Mouse (Mus musculus): ENCODE results near the gene Hhat. TPM values are rescaled to one million over a fixed set of nuclear protein-coding genes. Genes with fewer than 3 reads are reported as not detected.

Gene Hhat
- total and polyA plus RNA-seq, 3 experiments: 0.22 TPM; not detected in 2

GRCm38 (mm10) chr1:192559341-192559740 is 211.7 kb downstream of the Hhat start:
- TF ChIP-seq POLR2AphosphoS5 (IDR thresholded peaks at IDR 0.05; ENCODE audit: insufficient replicate concordance, low read depth, low read length) (no peak), CTCF (IDR thresholded peaks at IDR 0.05; ENCODE audit: low read depth, low read length) (no peak), GATA1 (IDR thresholded peaks at IDR 0.05; ENCODE audit: borderline replicate concordance, low read length) (no peak), TAL1 (conservative IDR thresholded peaks at IDR 0.05; ENCODE audit: low read depth, low read length) (no peak), GATA2 (IDR thresholded peaks at IDR 0.05; ENCODE audit: borderline replicate concordance, low read depth, low read length) (no peak)
- Histone ChIP-seq H3K4me1 (ENCODE audit: insufficient read depth, low read depth, low read length) (no peaks in the 10 kb centered on the region), H3K4me3 (ENCODE audit: low read depth, low read length) (no peak overlapping the region), H3K9me3 (replicated peaks) (peaks cover 36% of the 10 kb centered on the region), H3K36me3 (replicated peaks) (no peaks in the 10 kb centered on the region), H3K27me3 (ENCODE audit: insufficient read depth, low read length) (no peaks in the 10 kb centered on the region)
- ATAC-seq (ENCODE audit: extremely low read depth, insufficient number of reproducible peaks, low FRiP score, poor library complexity, severe bottlenecking) (no peak), DNase-seq (ENCODE audit: low spot score) (no peak)

DNA sequence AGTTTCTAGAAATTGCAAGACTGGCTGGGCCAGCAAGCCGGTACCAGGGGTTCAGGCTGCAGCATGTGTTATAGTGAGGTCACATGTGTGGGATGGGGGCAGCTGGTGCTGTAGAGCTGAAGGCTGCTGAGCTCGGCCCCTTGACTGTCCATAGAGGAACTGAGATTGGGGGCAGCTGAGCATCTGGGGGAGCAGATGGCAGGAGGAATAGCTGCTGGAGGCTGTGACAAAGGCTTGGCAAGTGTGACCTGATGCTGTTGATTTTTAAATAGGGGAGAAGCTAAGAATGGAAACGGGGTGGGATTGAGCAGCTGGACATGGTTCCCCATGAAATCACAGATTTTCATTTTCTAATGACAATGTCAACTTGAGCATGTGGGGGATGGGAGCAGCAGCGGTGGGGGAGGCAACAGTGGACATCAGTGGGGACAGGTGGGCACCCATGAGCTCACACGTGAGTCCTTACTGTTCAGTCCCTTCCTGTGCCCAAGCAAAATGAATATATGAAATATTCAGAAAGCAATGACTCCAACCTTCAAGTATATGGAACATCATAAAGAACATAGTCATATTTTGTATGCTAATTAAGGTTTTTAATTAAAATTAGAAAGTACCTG is 212.9 kb downstream of the Hhat start:
- Histone ChIP-seq H3K36me3 (replicated peaks) (no peaks in the 10 kb centered on the region), H3K4me1 (ENCODE audit: insufficient read depth, low read depth, low read length) (no peaks in the 10 kb centered on the region), H3K9me3 (replicated peaks) (peaks cover 45% of the 10 kb centered on the region), H3K4me3 (ENCODE audit: low read depth, low read length) (no peak overlapping the region), H3K27me3 (ENCODE audit: insufficient read depth, low read length) (no peaks in the 10 kb centered on the region)
- no peak for ATAC-seq (ENCODE audit: extremely low read depth, insufficient number of reproducible peaks, low FRiP score, poor library complexity, severe bottlenecking)
- TF ChIP-seq TAL1 (conservative IDR thresholded peaks at IDR 0.05; ENCODE audit: low read depth, low read length) (no peak), GATA1 (IDR thresholded peaks at IDR 0.05; ENCODE audit: borderline replicate concordance, low read length) (no peak), GATA2 (IDR thresholded peaks at IDR 0.05; ENCODE audit: borderline replicate concordance, low read depth, low read length) (no peak), CTCF (IDR thresholded peaks at IDR 0.05; ENCODE audit: low read depth, low read length) (no peak), POLR2AphosphoS5 (IDR thresholded peaks at IDR 0.05; ENCODE audit: insufficient replicate concordance, low read depth, low read length) (no peak)
- DNase-seq (ENCODE audit: low spot score): no peak

DNA sequence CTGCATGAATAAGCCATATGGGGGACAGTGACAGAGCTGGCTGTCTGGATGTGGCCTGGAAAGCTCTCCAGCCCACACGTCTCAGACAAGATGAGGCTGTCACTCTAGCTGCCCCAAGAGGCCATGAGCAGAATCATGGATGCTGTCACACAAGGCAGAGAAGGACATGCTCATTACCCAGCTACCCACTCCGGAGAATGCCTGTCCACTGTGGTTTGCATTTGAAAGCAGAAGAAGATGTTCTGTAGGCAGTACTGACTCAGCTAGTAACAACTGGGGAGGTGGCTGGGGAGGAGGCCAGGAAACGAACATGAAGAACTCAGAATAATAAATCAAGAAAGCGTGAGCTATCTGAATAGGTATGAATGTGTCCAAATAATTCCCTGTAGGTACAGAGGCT is 215.5 kb downstream of the Hhat start:
- Histone ChIP-seq H3K27me3 (ENCODE audit: insufficient read depth, low read length) (no peaks in the 10 kb centered on the region), H3K36me3 (replicated peaks) (no peaks in the 10 kb centered on the region), H3K9me3 (replicated peaks) (peaks cover 60% of the 10 kb centered on the region), H3K4me1 (ENCODE audit: insufficient read depth, low read depth, low read length) (no peaks in the 10 kb centered on the region), H3K4me3 (ENCODE audit: low read depth, low read length) (no peak overlapping the region)
- no peak for TF ChIP-seq GATA1 (IDR thresholded peaks at IDR 0.05; ENCODE audit: borderline replicate concordance, low read length)
- no peak for TF ChIP-seq GATA2 (IDR thresholded peaks at IDR 0.05; ENCODE audit: borderline replicate concordance, low read depth, low read length)
- TF ChIP-seq POLR2AphosphoS5 (IDR thresholded peaks at IDR 0.05; ENCODE audit: insufficient replicate concordance, low read depth, low read length): no peak
- TF ChIP-seq TAL1 (conservative IDR thresholded peaks at IDR 0.05; ENCODE audit: low read depth, low read length): no peak
- no peak for TF ChIP-seq CTCF (IDR thresholded peaks at IDR 0.05; ENCODE audit: low read depth, low read length)
- DNase-seq (ENCODE audit: low spot score) (no peak), ATAC-seq (ENCODE audit: extremely low read depth, insufficient number of reproducible peaks, low FRiP score, poor library complexity, severe bottlenecking) (no peak)

GRCm38 (mm10) chr1:192550561-192550960 is 220.5 kb downstream of the Hhat start:
- DNase-seq (ENCODE audit: low spot score) (no peak), ATAC-seq (ENCODE audit: extremely low read depth, insufficient number of reproducible peaks, low FRiP score, poor library complexity, severe bottlenecking) (no peak)

DNA sequence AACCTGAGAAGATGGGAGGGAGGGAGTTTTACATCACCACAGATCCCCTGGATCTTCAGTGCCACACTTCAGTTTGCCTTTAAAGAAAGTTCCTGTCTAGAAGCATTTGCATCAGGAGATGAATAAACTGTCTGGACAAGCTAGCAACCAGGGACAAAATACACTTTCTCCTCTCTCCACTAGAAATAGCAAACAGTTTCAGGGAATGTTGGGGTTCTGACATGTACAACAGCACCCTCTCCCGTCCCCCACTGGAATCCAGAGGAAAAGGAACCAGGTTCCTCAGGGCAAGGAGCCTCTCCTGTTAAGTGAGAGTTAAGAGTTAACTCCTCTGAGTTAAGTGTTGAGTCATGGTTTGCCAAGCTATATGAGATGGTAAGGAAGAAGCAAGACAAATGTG is 224.2 kb downstream of the Hhat start:
- Histone ChIP-seq H3K9me3 (replicated peaks) (peaks cover 75% of the 10 kb centered on the region), H3K36me3 (replicated peaks) (no peaks in the 10 kb centered on the region), H3K27me3 (ENCODE audit: insufficient read depth, low read length) (no peaks in the 10 kb centered on the region), H3K4me3 (ENCODE audit: low read depth, low read length) (no peak overlapping the region), H3K4me1 (ENCODE audit: insufficient read depth, low read depth, low read length) (no peaks in the 10 kb centered on the region)
- DNase-seq (ENCODE audit: low spot score): no peak
- TF ChIP-seq CTCF (IDR thresholded peaks at IDR 0.05; ENCODE audit: low read depth, low read length): no peak
- no peak for TF ChIP-seq TAL1 (conservative IDR thresholded peaks at IDR 0.05; ENCODE audit: low read depth, low read length)
- TF ChIP-seq POLR2AphosphoS5 (IDR thresholded peaks at IDR 0.05; ENCODE audit: insufficient replicate concordance, low read depth, low read length): no peak
- TF ChIP-seq GATA1 (IDR thresholded peaks at IDR 0.05; ENCODE audit: borderline replicate concordance, low read length): no peak
- no peak for TF ChIP-seq GATA2 (IDR thresholded peaks at IDR 0.05; ENCODE audit: borderline replicate concordance, low read depth, low read length)
- ATAC-seq (ENCODE audit: extremely low read depth, insufficient number of reproducible peaks, low FRiP score, poor library complexity, severe bottlenecking): no peak

More at GRCm38 (mm10) chr1:192550561-192550960, 220.5 kb downstream of the Hhat start:
- H3K27me3 ChIP-seq (ENCODE audit: insufficient read depth, low read length): no peaks in the 10 kb centered on the region
- TF ChIP-seq CTCF (IDR thresholded peaks at IDR 0.05; ENCODE audit: low read depth, low read length) (no peak), POLR2AphosphoS5 (IDR thresholded peaks at IDR 0.05; ENCODE audit: insufficient replicate concordance, low read depth, low read length) (no peak), GATA2 (IDR thresholded peaks at IDR 0.05; ENCODE audit: borderline replicate concordance, low read depth, low read length) (no peak), GATA1 (IDR thresholded peaks at IDR 0.05; ENCODE audit: borderline replicate concordance, low read length) (no peak), TAL1 (conservative IDR thresholded peaks at IDR 0.05; ENCODE audit: low read depth, low read length) (no peak)
- H3K9me3 ChIP-seq (replicated peaks): peaks cover 74% of the 10 kb centered on the region
- H3K4me1 ChIP-seq (ENCODE audit: insufficient read depth, low read depth, low read length): no peaks in the 10 kb centered on the region
- no peaks in the 10 kb centered on the region for H3K36me3 ChIP-seq (replicated peaks)
- H3K4me3 ChIP-seq (ENCODE audit: low read depth, low read length): no peak overlapping the region

GRCm38 (mm10) chr1:192544901-192545300 is 226.1 kb downstream of the Hhat start:
- Histone ChIP-seq H3K36me3 (replicated peaks) (no peaks in the 10 kb centered on the region), H3K4me1 (ENCODE audit: insufficient read depth, low read depth, low read length) (no peaks in the 10 kb centered on the region), H3K27me3 (ENCODE audit: insufficient read depth, low read length) (no peaks in the 10 kb centered on the region), H3K9me3 (replicated peaks) (peaks cover 64% of the 10 kb centered on the region), H3K4me3 (ENCODE audit: low read depth, low read length) (no peak overlapping the region)
- no peak for TF ChIP-seq CTCF (IDR thresholded peaks at IDR 0.05; ENCODE audit: low read depth, low read length)
- TF ChIP-seq TAL1 (conservative IDR thresholded peaks at IDR 0.05; ENCODE audit: low read depth, low read length): no peak
- TF ChIP-seq GATA1 (IDR thresholded peaks at IDR 0.05; ENCODE audit: borderline replicate concordance, low read length): no peak
- TF ChIP-seq POLR2AphosphoS5 (IDR thresholded peaks at IDR 0.05; ENCODE audit: insufficient replicate concordance, low read depth, low read length): no peak
- DNase-seq (ENCODE audit: low spot score) (no peak), ATAC-seq (ENCODE audit: extremely low read depth, insufficient number of reproducible peaks, low FRiP score, poor library complexity, severe bottlenecking) (no peak)

Data from G1E (cell line).